Mouse (Mus musculus) B cell, adult (primary cell): Measurements from ENCODE around the gene Sstr3. TPM values are rescaled to one million over a fixed set of nuclear protein-coding genes. Genes with fewer than 3 reads are reported as not detected.

Source experiments
- total RNA-seq: library from RNA; stranded (reverse); gene quantifications from 4 replicates; pipeline ENCODE4 v1.2.4, GENCODE M21; 2023; ENCODE audit not compliant: inconsistent age

Gene Sstr3
- not detected in 4 replicates for total RNA-seq

GRCm38 (mm10) chr15:78544561-78545001, at the start of gene Sstr3:
Gene Sstr3 (minus strand): TSS chr15:78544685.

DNA sequence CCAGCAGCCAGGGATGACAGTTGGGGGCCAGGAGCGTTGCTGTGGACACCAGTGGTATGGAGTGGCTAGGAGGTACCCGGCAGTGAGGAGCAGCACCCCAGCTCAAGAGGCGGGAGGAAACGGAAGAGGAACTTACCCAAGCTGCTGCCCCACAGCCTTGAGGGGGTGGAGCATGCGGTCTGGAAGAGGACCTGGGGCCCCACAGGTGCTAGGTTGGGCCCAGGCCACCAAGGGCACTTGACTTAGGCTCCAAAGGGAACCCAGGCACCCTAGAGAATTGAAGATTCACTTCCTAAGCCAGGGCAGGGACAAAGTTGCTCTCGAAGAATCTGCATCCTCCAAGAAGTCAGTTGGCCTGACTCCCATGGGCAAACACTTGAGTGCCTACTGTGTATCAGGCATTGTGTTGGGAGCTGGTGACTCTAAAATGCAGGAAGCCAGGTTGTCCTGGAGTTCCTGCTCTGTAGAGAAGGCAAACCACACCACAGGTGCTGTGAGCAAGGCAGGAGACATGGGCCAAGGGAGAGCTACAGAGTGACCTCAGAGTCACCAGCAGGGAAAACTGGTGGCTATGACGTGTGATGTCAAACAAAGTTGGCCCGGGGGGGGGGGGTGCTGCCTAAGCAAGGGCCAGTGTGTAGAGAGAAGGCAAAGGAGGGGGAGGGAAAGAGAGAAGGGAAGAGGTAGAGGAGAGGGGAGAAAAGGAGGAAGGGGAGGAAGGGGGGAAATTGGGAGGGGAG, 28.3 kb upstream of the Sstr3 start, which contains the start of gene Rac2:
TSS of gene Rac2 (minus strand) at position 126 of the 740 bp plus-strand sequence.

GRCm38 (mm10) chr15:78530671-78531450, 13.6 kb downstream of the Sstr3 start, which contains the start of gene C1qtnf6:
Gene C1qtnf6 (minus strand): TSS chr15:78531416.

GRCm38 (mm10) chr15:78494968-78495406, 49.5 kb downstream of the Sstr3 start, which contains the start of gene Il2rb:
Gene Il2rb (minus strand): TSS chr15:78495271.

Other genes starting within 250 kb of the Sstr3 start
- 0.42 to 1.9 TPM (median 0.95 TPM) in 4 replicates for gene Csf2rb2, start 239.0 kb downstream of the Sstr3 start, total RNA-seq
- 24.3 to 48.8 TPM (median 30.5 TPM) in 4 replicates for gene Csf2rb, start 218.9 kb downstream of the Sstr3 start, total RNA-seq
- gene Tex33, start 148.8 kb downstream of the Sstr3 start, total RNA-seq = not detected in 4 replicates
- gene Tst, start 138.8 kb downstream of the Sstr3 start, total RNA-seq = 1.5 to 3.0 TPM (median 1.7 TPM) in 4 replicates
- gene Mpst, start 138.3 kb downstream of the Sstr3 start, total RNA-seq = 21.0 to 27.2 TPM (median 24.3 TPM) in 4 replicates
- gene Kctd17, start 116.1 kb downstream of the Sstr3 start, total RNA-seq = 0.42 TPM in 1 of 4 replicates, not detected in the others
- not detected in 4 replicates for gene Tmprss6, start 76.1 kb downstream of the Sstr3 start, total RNA-seq
- gene Il2rb, start 49.4 kb downstream of the Sstr3 start, total RNA-seq = 3.6 to 6.8 TPM (median 4.8 TPM) in 4 replicates
- gene C1qtnf6, start 13.3 kb downstream of the Sstr3 start, total RNA-seq = not detected in 4 replicates
- gene Rac2, start 28.1 kb upstream of the Sstr3 start, total RNA-seq = 801 to 929 TPM (median 877 TPM) in 4 replicates
- gene Cyth4, start 52.4 kb upstream of the Sstr3 start, total RNA-seq = 149 to 159 TPM (median 153 TPM) in 4 replicates
- 0.27 TPM in 1 of 4 replicates, not detected in the others for gene Elfn2, start 174.1 kb upstream of the Sstr3 start, total RNA-seq
- 68.2 to 81.4 TPM (median 78.0 TPM) in 4 replicates for gene Mfng, start 228.8 kb upstream of the Sstr3 start, total RNA-seq